Mouse (Mus musculus) gastrocnemius, postnatal 36 days (tissue): Measurements from ENCODE around the gene Mrtfb. TPM values are rescaled to one million over a fixed set of nuclear protein-coding genes. Genes with fewer than 3 reads are reported as not detected.

Experiments used
- DNase-seq, 2 experiments: peaks; one replicate each; pipeline ENCODE4 v3.0.0; 2022
- intact Hi-C: fragments of 180-260 bp; cut with DNase I; formaldehyde crosslinking; loops from one replicate; pipeline ENCODE4 v1.15.1; 2025
- total RNA-seq, 2 experiments: library from RNA; stranded (reverse); gene quantifications; 2 replicates each; pipeline ENCODE4 v1.2.3; 2021

Mrtfb gene
- total RNA-seq, 2 experiments from 2014 or later, result 19.9 to 26.6 TPM

GRCm38 (mm10) chr16:13372899-13373533 lies 116.7 kb downstream of the Mrtfb start:
- intact Hi-C loops, result no loop called here
- no peak for DNase-seq

GRCm38 (mm10) chr16:13376947-13377486 lies 120.7 kb downstream of the Mrtfb start:
- DNase-seq, result no peak
- intact Hi-C loops, result no loop called here

- intact Hi-C loops, result no loop called here
Observed at GRCm38 (mm10) chr16:13378157-13378556, 121.9 kb downstream of the Mrtfb start.

GRCm38 (mm10) chr16:13379865-13380264 lies 123.6 kb downstream of the Mrtfb start:
- no peak for DNase-seq
- intact Hi-C loops, result no loop called here

More at GRCm38 (mm10) chr16:13378157-13378556, 121.9 kb downstream of the Mrtfb start:
- DNase-seq, result no peak

- intact Hi-C loops, result no loop called here
- no peak for DNase-seq
Observed at GRCm38 (mm10) chr16:13381771-13382170, 125.5 kb downstream of the Mrtfb start.

GRCm38 (mm10) chr16:13387306-13387705 lies 131.0 kb downstream of the Mrtfb start:
- no peak for DNase-seq
- intact Hi-C loops, result no loop called here

GRCm38 (mm10) chr16:13400375-13400774 lies 144.1 kb downstream of the Mrtfb start:
- DNase-seq, result no peak

GRCm38 (mm10) chr16:13401591-13401990 lies 145.3 kb downstream of the Mrtfb start:
- DNase-seq, result no peak
- intact Hi-C loops, result loop anchor here (10.0 kb wide), 1 partner anchor 257 kb away; no protein-coding TSS in a partner anchor

More at GRCm38 (mm10) chr16:13400375-13400774, 144.1 kb downstream of the Mrtfb start:
- intact Hi-C loops, result loop anchor here (10.0 kb wide), 1 partner anchor 256 kb away; no protein-coding TSS in a partner anchor

GRCm38 (mm10) chr16:13404656-13405055 lies 148.4 kb downstream of the Mrtfb start:
- intact Hi-C loops, result loop anchor here (10.0 kb wide), 1 partner anchor 260 kb away; no protein-coding TSS in a partner anchor

GRCm38 (mm10) chr16:13405403-13405802 lies 149.1 kb downstream of the Mrtfb start:
- intact Hi-C loops, result loop anchor here (10.0 kb wide), 1 partner anchor 261 kb away; no protein-coding TSS in a partner anchor
- no peak for DNase-seq

More at GRCm38 (mm10) chr16:13404656-13405055, 148.4 kb downstream of the Mrtfb start:
- DNase-seq, result no peak

- intact Hi-C loops, result loop anchor here (10.0 kb wide), 1 partner anchor 265 kb away; no protein-coding TSS in a partner anchor
- DNase-seq, result no peak
Observed at GRCm38 (mm10) chr16:13409530-13410163, 153.4 kb downstream of the Mrtfb start.

GRCm38 (mm10) chr16:13410760-13411159 lies 154.5 kb downstream of the Mrtfb start:
- DNase-seq, result no peak
- intact Hi-C loops, result no loop called here

- intact Hi-C loops, result no loop called here
- no peak for DNase-seq
Observed at GRCm38 (mm10) chr16:13411531-13411930, 155.2 kb downstream of the Mrtfb start.

GRCm38 (mm10) chr16:13414566-13414965 lies 158.3 kb downstream of the Mrtfb start:
- intact Hi-C loops, result no loop called here
- DNase-seq, result no peak

- DNase-seq, result no peak
- intact Hi-C loops, result no loop called here
Observed at GRCm38 (mm10) chr16:13414972-13415371, 158.7 kb downstream of the Mrtfb start.

GRCm38 (mm10) chr16:13415465-13415864 lies 159.2 kb downstream of the Mrtfb start:
- DNase-seq, result no peak
- intact Hi-C loops, result no loop called here

GRCm38 (mm10) chr16:13416465-13416864 lies 160.2 kb downstream of the Mrtfb start:
- intact Hi-C loops, result no loop called here
- no peak for DNase-seq

GRCm38 (mm10) chr16:13417904-13418303 lies 161.6 kb downstream of the Mrtfb start:
- no peak for DNase-seq
- intact Hi-C loops, result no loop called here

GRCm38 (mm10) chr16:13419752-13420151 lies 163.5 kb downstream of the Mrtfb start:
- DNase-seq, result no peak

GRCm38 (mm10) chr16:13422522-13422921 lies 166.2 kb downstream of the Mrtfb start:
- intact Hi-C loops, result no loop called here
- no peak for DNase-seq

More at GRCm38 (mm10) chr16:13419752-13420151, 163.5 kb downstream of the Mrtfb start:
- intact Hi-C loops, result no loop called here

GRCm38 (mm10) chr16:13423587-13424355 lies 167.5 kb downstream of the Mrtfb start:
- intact Hi-C loops, result no loop called here

More at GRCm38 (mm10) chr16:13423587-13424355, 167.5 kb downstream of the Mrtfb start:
- DNase-seq, result no peak
